Mouse (Mus musculus) left cerebral cortex, adult 2 months (tissue): ENCODE measurements around the gene Pde4d. TPM values are rescaled to one million over a fixed set of nuclear protein-coding genes. Genes with fewer than 3 reads are reported as not detected.

Source experiments
- DNase-seq, 2 experiments: peaks; one replicate each; pipeline ENCODE4 v3.0.0; 2021 to 2022; ENCODE audit warnings: low spot score in 2 of 2, mixed read lengths in 1 of 2; ENCODE audit errors: extremely low spot score in 1 of 2
- H3K27ac ChIP-seq: fragments of 200-600 bp; 2 replicates; pipeline ENCODE4 v1.8.1; 2022
- H3K4me3 ChIP-seq: fragments of 200-600 bp; 2 replicates; pipeline ENCODE4 v1.8.1; 2022
- CTCF ChIP-seq: fragments of 200-600 bp; IDR thresholded peaks from 2 replicates; pipeline ENCODE4 v1.8.1; 2022; ENCODE audit warnings: antibody characterized with exemption, mild to moderate bottlenecking, moderate library complexity
- intact Hi-C: fragments of 180-260 bp; cut with DNase I; formaldehyde crosslinking; loops from one replicate; pipeline ENCODE4 v1.15.1; 2025
- total RNA-seq, 2 experiments: library from RNA; stranded (reverse); gene quantifications; 2 replicates each; pipeline ENCODE4 v1.2.3; 2021

Pde4d gene
- total RNA-seq, 2 experiments from 2014 or later, result 116 to 121 TPM

DNA sequence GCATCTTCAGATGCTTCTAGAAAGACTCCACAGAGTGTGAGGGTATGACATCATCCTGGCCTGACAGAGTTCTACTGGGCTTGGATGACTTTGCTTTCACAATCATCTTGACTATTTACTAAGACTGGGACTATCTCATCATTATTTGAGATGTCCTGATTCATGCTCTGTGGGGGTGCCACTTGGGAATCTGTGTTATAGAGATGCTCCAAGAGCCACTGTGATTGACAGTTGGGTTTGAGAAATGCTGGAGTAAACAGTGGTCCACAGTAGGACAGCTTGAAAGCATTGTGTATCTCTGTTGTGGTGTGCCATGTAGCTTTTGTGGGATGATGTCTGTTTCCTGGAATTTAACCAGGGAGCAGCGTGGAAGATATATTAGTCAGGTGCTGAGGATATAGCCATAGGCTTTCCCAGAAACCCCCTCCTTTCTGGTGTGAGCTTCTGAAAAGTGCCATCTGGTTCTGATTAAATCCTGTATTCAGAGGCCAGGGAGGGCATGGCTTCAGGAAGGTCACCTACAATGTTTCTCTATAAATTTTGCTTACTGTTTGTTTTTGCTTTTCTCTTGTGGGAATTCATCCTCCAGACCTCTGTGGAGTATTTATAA is 89.1 kb downstream of the Pde4d start:
- H3K27ac ChIP-seq, result no peak overlapping the region
- no peak for DNase-seq
- intact Hi-C loops, result loop anchor here (10.0 kb wide), 1 partner anchor 636 kb away; no protein-coding TSS in a partner anchor
- H3K4me3 ChIP-seq, result no peak overlapping the region
- no peak for TF ChIP-seq CTCF

DNA sequence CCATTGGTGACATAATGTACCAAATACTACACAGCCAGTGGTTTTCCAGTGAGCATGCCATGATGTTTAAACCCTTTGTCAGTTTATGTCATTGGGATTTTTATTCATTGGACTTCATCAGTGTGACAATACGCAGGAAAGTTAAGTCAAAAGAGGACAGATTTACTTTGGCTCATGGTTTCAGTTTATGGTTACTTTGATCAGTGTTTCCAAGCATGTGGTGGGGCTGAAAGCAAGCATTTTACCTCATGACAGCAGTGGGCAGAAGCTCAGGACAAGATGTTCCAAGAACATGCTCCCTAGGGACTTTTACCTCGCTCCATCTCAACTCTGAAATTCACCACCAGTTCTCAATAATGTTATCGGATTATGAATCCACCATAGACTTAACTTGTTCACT is 91.7 kb downstream of the Pde4d start:
- Histone ChIP-seq H3K27ac (no peak overlapping the region), H3K4me3 (no peak overlapping the region)
- intact Hi-C loops, result no loop called here
- no peak for DNase-seq
- no peak for TF ChIP-seq CTCF

DNA sequence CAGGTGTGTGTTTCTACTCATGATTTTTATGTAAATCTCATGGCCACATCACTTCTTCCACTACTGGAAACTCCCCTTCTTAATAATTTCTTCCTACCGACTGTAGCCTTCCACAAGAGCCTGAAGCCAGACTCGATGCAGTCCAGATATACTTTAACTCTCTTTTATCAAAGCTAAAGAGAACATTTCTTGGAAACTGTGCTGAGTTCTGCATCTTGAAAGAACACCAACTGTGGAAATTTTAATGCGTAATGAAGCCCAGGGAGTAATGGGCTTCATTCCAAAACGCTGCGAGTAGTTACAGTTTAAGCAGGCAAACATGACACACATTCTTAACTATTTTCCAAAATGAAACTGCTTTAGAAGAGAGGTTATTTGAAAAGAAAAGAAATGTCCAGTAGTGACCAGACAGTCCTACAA is 92.6 kb downstream of the Pde4d start:
- intact Hi-C loops, result no loop called here
- H3K27ac ChIP-seq, result no peak overlapping the region
- DNase-seq, result peak in 1 of 2 experiments; percentile 10

DNA sequence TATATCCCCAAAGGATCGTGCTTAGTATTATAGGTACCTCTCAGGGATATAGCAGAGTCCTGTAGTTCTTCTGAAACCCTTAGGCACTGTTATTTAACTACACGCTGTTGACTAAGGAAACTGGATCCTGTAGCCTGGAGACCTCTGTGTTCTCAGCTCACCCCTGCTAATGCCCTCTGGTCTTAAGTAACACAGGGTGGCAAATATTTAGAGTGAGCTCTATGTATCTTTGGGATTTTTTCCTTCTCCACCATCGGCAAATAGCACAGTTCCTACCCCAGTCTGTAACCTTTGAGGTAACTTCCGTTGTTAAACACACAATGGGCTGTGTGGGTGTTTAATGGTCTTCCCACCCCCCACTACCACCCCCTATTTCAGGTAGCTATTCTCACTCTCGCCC is 102.5 kb downstream of the Pde4d start:
- H3K27ac ChIP-seq, result no peak overlapping the region; the same call in 1 of the 2 replicates
- H3K4me3 ChIP-seq, result no peak overlapping the region; the same call in none of the 2 replicates
- intact Hi-C loops, result no loop called here
- no peak for TF ChIP-seq CTCF
- DNase-seq, result no peak

More for the DNA sequence above, 92.6 kb downstream of the Pde4d start:
- TF ChIP-seq CTCF, result no peak
- no peak overlapping the region for H3K4me3 ChIP-seq

GRCm38 (mm10) chr13:108552995-108553394 is 103.2 kb downstream of the Pde4d start:
- TF ChIP-seq CTCF, result no peak
- DNase-seq, result no peak
- no peak overlapping the region for H3K27ac ChIP-seq
- intact Hi-C loops, result no loop called here
- no peak overlapping the region for H3K4me3 ChIP-seq

- intact Hi-C loops, result no loop called here
- no peak for DNase-seq
- H3K4me3 ChIP-seq, result no peak overlapping the region
- no peak overlapping the region for H3K27ac ChIP-seq
- TF ChIP-seq CTCF, result no peak
These were observed 105.2 kb downstream of the Pde4d start for GRCm38 (mm10) chr13:108554901-108555300.

DNA sequence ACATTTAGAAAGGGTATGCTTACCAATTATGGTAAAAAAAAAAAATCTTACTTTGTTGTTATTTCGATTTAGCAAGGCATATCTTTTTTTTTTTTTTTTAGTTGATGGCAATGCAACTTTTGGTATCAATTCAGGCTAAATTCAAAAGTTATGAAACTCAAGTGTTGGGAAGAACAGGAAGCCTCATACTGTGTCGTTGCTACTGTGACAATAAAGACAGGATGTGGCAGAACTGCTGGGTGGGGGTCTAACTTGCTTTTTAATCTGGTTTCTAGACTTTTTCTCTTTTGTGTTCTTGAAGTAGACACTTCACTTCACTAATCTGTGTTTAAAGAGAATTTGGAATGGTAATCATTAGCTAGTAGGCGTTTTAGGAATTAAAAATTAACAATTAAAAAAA is 147.2 kb downstream of the Pde4d start:
- TF ChIP-seq CTCF, result no peak
- intact Hi-C loops, result no loop called here

DNA sequence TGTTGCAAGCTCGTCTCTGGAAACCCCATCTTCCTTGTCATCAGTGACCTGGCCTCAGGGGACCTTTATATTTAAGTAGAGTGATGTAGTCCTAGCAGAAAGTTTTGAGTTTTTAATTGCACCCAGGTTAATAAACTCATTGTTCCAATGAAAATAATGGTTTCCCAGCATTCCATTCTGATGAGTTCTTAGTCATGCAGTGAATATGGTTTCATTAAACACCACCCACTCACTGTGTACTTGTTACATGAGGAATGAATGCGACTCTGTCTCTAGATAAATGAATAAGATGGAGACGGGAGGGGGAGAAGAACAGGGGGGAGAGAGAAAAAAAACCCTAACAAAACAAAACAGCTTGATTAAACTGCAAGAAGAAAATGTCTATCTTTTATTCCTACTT is 148.9 kb downstream of the Pde4d start:
- TF ChIP-seq CTCF, result no peak
- Histone ChIP-seq H3K4me3 (no peak overlapping the region), H3K27ac (no peak overlapping the region)
- DNase-seq, result no peak
- intact Hi-C loops, result no loop called here

More for the DNA sequence above, 147.2 kb downstream of the Pde4d start:
- no peak for DNase-seq
- H3K4me3 ChIP-seq, result no peak overlapping the region
- no peak overlapping the region for H3K27ac ChIP-seq

DNA sequence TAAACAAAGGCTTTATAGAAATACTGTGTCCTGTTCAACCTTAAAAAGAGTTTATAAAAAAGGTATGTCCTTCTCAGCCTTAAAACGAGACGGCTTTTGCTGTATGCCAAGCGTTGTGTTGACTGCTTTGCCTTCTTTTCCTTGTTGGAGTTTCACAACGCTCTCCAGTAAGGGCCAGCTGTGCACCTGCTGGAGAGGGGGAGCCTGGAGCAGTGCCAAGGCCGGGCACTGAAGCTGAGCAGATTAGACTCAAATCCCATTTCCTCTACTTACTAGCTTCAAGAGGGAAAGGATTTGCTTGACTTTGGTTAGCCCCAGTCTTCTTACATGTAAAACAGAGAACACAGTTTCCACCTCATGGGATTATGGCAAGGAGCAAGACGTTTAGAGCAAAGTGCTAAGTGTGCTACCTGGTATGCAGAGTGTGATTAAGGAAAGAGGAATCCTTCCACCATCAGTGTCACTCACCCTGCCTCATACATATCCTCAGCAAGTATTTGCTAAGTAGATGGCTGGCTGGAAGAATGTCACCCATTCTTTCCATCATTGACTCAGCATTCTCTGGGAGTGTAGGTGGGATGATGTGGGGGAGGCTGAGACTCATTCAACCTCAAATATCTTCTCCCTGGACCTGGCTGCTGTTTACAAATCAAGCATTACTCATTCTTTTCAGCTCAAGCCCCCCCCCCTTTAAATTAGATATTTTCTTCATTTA is 149.6 kb downstream of the Pde4d start:
- Histone ChIP-seq H3K27ac (no peak overlapping the region), H3K4me3 (no peak overlapping the region)
- TF ChIP-seq CTCF, result no peak
- intact Hi-C loops, result no loop called here
- DNase-seq, result no peak

DNA sequence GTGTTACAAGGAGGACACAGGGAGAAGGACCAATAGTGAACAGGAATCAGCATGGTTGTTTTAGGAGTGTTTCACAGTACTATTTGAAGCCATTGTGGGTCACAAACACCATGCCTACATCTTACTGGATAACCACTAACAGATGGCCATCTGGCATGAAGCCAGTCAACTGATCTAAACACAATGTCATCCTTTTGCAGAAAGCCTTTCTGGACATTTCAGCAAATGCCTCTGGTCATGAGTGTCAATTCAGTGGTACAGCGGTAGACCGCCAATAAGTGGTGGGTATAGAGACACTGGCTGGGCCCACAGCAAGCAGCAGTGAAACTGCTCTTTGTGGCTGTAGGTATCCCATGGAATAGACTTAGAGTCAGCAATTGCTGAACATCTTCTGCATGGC is 151.3 kb downstream of the Pde4d start:
- intact Hi-C loops, result no loop called here
- TF ChIP-seq CTCF, result no peak
- Histone ChIP-seq H3K27ac (no peak overlapping the region), H3K4me3 (no peak overlapping the region)
- DNase-seq, result no peak

GRCm38 (mm10) chr13:108603502-108603901 is 153.8 kb downstream of the Pde4d start:
- intact Hi-C loops, result no loop called here
- TF ChIP-seq CTCF, result no peak
- H3K27ac ChIP-seq, result no peak overlapping the region
- no peak for DNase-seq
- H3K4me3 ChIP-seq, result no peak overlapping the region

DNA sequence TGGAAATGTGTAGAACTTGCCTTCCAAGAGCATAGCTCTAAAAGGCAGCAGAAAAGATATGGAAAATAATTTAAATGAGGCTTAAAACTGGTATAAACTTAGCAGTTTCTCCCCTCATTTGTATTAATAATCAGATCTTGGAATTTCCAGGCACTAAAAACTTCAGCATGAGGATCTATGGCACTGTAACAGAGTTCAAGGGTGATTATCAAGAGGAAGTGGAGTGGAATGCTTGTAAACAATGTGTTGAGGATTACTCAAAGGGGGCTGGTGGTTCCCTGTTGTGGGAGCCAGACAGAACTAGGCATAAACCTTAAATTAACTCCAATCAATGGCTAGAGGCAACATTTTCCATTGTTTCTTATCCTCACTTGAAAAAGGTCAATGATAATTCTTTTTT is 154.5 kb downstream of the Pde4d start:
- intact Hi-C loops, result no loop called here
- TF ChIP-seq CTCF, result no peak
- H3K4me3 ChIP-seq, result no peak overlapping the region
- DNase-seq, result no peak
- no peak overlapping the region for H3K27ac ChIP-seq

DNA sequence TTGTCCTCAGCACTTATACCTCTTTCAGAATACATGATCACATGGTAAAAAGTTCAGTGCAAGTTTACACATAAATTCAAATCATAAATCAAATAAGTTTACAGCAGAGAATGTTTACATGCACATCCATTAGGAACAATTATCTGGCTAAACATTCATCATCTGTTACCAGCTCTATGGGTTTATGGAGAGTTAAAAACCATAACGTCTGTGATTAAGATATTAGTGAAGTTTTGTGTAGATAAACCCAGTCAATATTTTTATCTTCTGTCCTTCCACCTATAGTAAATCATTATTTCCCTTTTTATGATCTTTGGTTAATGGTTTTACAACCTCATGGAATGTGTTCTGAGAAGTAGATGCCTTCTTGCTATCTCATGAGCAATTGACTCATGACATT is 168.5 kb downstream of the Pde4d start:
- H3K27ac ChIP-seq, result no peak overlapping the region
- no peak for DNase-seq
- no peak for TF ChIP-seq CTCF
- no peak overlapping the region for H3K4me3 ChIP-seq
- intact Hi-C loops, result no loop called here
